Mouse (Mus musculus) thymus, adult 2 months (tissue): ENCODE measurements at regions not wholly inside any gene's neighbourhood (a gene's known extent, or its start where the extent isn't known, plus 50 kb on each side); places are given as distances from the start of the nearest gene placed in this dataset.

Source experiments
- CTCF ChIP-seq: fragments of 200-500 bp; IDR thresholded peaks from 2 replicates; pipeline ENCODE4 v1.5.1; 2012; ENCODE audit warnings: mild to moderate bottlenecking, control low read depth, low read length, moderate library complexity, borderline replicate concordance; ENCODE audit not compliant: control insufficient read depth, poor library complexity, insufficient read depth; ENCODE audit errors: extremely low read depth
- POLR2A ChIP-seq: fragments of 200-500 bp; IDR thresholded peaks from 2 replicates; pipeline ENCODE4 v1.6.1; 2012; ENCODE audit warnings: mild to moderate bottlenecking, low read length, control low read depth, moderate library complexity; ENCODE audit not compliant: control insufficient read depth, poor library complexity, insufficient read depth; ENCODE audit errors: extremely low read depth

GRCm38 (mm10) chr12:54260502-54260901 is 56.8 kb upstream of the Egln3 start:
- no peak for TF ChIP-seq POLR2A
- TF ChIP-seq CTCF = no peak
